Mouse (Mus musculus): ENCODE results near the gene Cpne6. TPM values are rescaled to one million over a fixed set of nuclear protein-coding genes. Genes with fewer than 3 reads are reported as not detected.
A peak's percentile ranks its signal among the peaks of the same experiment; 100 is the strongest.

Cpne6 gene
- total and polyA plus RNA-seq, 3 experiments: not detected

DNA sequence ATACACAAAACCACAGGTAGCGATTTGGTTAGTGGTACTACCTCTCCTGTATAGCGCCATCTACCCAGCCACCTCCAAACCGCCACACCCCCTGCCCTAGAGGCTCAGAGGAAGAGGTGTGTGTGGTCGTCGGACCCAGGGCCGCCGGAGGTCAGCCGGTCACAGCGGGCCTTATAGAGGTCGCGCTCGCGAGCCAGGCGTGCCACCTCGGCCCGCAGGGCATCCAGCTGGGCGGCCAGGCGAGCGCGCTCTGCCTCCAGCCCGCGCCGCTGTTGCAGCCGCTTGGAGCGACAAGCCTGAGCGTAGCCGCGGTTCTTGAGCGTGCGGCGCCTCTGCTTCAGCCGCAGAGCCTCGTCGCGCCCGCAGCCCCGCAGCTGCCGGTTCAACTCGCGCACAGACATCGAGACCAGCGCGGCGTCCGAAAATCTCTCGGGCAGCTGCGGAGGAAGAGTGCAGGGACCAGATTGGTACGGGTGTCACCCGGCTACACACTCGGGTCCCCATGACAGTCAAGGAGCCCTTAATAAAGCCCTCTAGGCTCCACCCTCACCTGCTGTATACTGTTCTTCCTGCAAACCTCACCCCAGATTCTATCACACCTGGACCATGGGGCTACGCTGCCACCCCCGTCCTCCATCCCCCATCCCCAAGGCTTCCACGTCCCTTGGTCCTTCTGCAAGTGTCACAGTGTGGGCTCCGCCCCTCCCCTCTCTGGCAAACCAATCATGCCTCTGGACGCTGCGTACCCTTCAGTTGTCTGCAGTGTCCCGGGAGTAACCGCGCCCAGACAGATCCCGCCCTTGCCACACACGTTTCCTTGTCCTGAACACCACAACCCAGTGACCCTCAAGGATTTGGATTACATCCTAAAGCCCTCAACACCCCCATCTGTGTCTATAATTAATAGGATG, 10.5 kb downstream of the Cpne6 start:
- TF ChIP-seq SMC3 (IDR thresholded peaks at IDR 0.05; ENCODE audit: low read depth, low read length) (no peak), NELFE (IDR thresholded peaks at IDR 0.05; ENCODE audit: low read depth, low read length) (no peak), POLR2A (IDR thresholded peaks at IDR 0.05; ENCODE audit: control insufficient read depth in 1 of 2, insufficient read depth in 1 of 2, low read depth in 1 of 2, low read length in 2 of 2, poor library complexity in 1 of 2) (no peak), TBP (IDR thresholded peaks at IDR 0.05; ENCODE audit: low read depth, low read length) (no peak), BHLHE40 (IDR thresholded peaks at IDR 0.05; ENCODE audit: borderline replicate concordance, low read depth, low read length) (no peak), MXI1 (IDR thresholded peaks at IDR 0.05; ENCODE audit: low read depth, low read length) (no peak), CTCF (IDR thresholded peaks at IDR 0.05 in 2 of 3, conservative IDR thresholded peaks at IDR 0.05 in 1 of 3; ENCODE audit: control insufficient read depth in 1 of 3, insufficient read depth in 1 of 3, low read depth in 2 of 3, low read length in 3 of 3, poor library complexity in 1 of 3, severe bottlenecking in 1 of 3) (no peak), USF1 (IDR thresholded peaks at IDR 0.05; ENCODE audit: low read depth, low read length) (no peak), MAZ (IDR thresholded peaks at IDR 0.05; ENCODE audit: low read depth, low read length) (no peak), ZMIZ1 (IDR thresholded peaks at IDR 0.05; ENCODE audit: low read depth, low read length) (no peak), E2F4 (IDR thresholded peaks at IDR 0.05; ENCODE audit: borderline replicate concordance, low read depth, low read length) (no peak), TAL1 (IDR thresholded peaks at IDR 0.05; ENCODE audit: low read length) (no peak), GATA1 (IDR thresholded peaks at IDR 0.05; ENCODE audit: low read depth, low read length) (no peak), MYB (IDR thresholded peaks at IDR 0.05; ENCODE audit: low read depth, low read length) (no peak), POLR2AphosphoS5 (IDR thresholded peaks at IDR 0.05; ENCODE audit: borderline replicate concordance, low read depth, low read length) (no peak), MAFK (IDR thresholded peaks at IDR 0.05; ENCODE audit: borderline replicate concordance, low read depth, low read length) (no peak), MEF2A (IDR thresholded peaks at IDR 0.05; ENCODE audit: extremely low read depth, insufficient replicate concordance, low read depth, low read length, poor library complexity, severe bottlenecking) (no peak), USF2 (IDR thresholded peaks at IDR 0.05; ENCODE audit: borderline replicate concordance in 1 of 2, insufficient read depth in 1 of 2, low read depth in 1 of 2, low read length in 2 of 2) (no peak), POLR2AphosphoS2 (IDR thresholded peaks at IDR 0.05; ENCODE audit: low read length) (no peak)
- H3K9ac ChIP-seq (ENCODE audit: control insufficient read depth, low read depth, low read length, poor library complexity, severe bottlenecking): no peak overlapping the region
- H3K4me1 ChIP-seq (ENCODE audit: control insufficient read depth in 1 of 2, insufficient read depth in 2 of 2, low read length in 2 of 2): no peaks in the 10 kb centered on the region
- no peak overlapping the region for H3K4me3 ChIP-seq (ENCODE audit: control insufficient read depth in 1 of 2, insufficient read depth in 1 of 2, low read depth in 2 of 2, low read length in 2 of 2)
- H3K79me2 ChIP-seq (ENCODE audit: control insufficient read depth, insufficient read depth, low read length, poor library complexity): no peaks in the 10 kb centered on the region
- H3K27ac ChIP-seq (ENCODE audit: control insufficient read depth, low read depth, low read length): no peak overlapping the region
- H3K27me3 ChIP-seq (ENCODE audit: control insufficient read depth in 1 of 2, insufficient read depth in 2 of 2, low read length in 2 of 2): peaks cover 19 to 20% of the 10 kb centered on the region in 2 experiments
- DNase-seq (ENCODE audit: low read depth, low spot score): no peak
- no peaks in the 10 kb centered on the region for H3K36me3 ChIP-seq (ENCODE audit: control insufficient read depth in 1 of 2, insufficient read depth in 2 of 2, low read length in 2 of 2)
- no peaks in the 10 kb centered on the region for H3K9me3 ChIP-seq (replicated peaks; ENCODE audit: insufficient read depth, low read length)

DNA sequence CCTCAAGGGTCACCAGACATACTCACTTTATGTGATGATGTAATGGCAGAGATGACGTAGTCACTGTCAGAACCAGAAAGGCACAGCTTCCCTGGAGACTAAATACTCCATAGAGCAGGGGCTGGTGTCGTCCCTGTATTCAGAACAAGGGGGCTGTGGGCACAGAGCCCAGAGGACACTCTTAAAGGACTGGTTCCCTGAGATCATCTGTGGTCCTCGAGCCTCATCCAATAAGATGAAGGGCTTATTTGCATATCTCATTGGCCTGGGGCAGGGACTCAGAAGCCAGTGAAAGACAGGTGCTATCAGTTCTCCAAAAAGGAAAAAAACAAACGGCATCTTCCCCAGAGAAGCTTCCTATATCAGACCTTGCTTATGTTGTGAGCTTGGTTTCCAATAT, 13.8 kb downstream of the Cpne6 start:
- Histone ChIP-seq H3K36me3 (ENCODE audit: control insufficient read depth in 1 of 2, insufficient read depth in 2 of 2, low read length in 2 of 2) (no peaks in the 10 kb centered on the region), H3K79me2 (ENCODE audit: control insufficient read depth, insufficient read depth, low read length, poor library complexity) (no peaks in the 10 kb centered on the region), H3K27me3 (ENCODE audit: control insufficient read depth in 1 of 2, insufficient read depth in 2 of 2, low read length in 2 of 2) (peaks cover 12 to 17% of the 10 kb centered on the region in 2 experiments), H3K9ac (ENCODE audit: control insufficient read depth, low read depth, low read length, poor library complexity, severe bottlenecking) (no peak overlapping the region), H3K4me3 (ENCODE audit: control insufficient read depth in 1 of 2, insufficient read depth in 1 of 2, low read depth in 2 of 2, low read length in 2 of 2) (no peak overlapping the region), H3K27ac (ENCODE audit: control insufficient read depth, low read depth, low read length) (no peak overlapping the region), H3K9me3 (replicated peaks; ENCODE audit: insufficient read depth, low read length) (no peaks in the 10 kb centered on the region), H3K4me1 (ENCODE audit: control insufficient read depth in 1 of 2, insufficient read depth in 2 of 2, low read length in 2 of 2) (no peaks in the 10 kb centered on the region)
- peak; percentile 24 for DNase-seq (ENCODE audit: low read depth, low spot score)
- TF ChIP-seq CHD1 (IDR thresholded peaks at IDR 0.05; ENCODE audit: low read depth, low read length) (no peak), POLR2A (IDR thresholded peaks at IDR 0.05; ENCODE audit: control insufficient read depth in 1 of 2, insufficient read depth in 1 of 2, low read depth in 1 of 2, low read length in 2 of 2, poor library complexity in 1 of 2) (no peak), ZC3H11A (IDR thresholded peaks at IDR 0.05; ENCODE audit: low read depth, low read length) (no peak), MAX (IDR thresholded peaks at IDR 0.05; ENCODE audit: low read length) (no peak), BHLHE40 (IDR thresholded peaks at IDR 0.05; ENCODE audit: borderline replicate concordance, low read depth, low read length) (no peak), POLR2AphosphoS5 (IDR thresholded peaks at IDR 0.05; ENCODE audit: borderline replicate concordance, low read depth, low read length) (no peak), ZNF384 (IDR thresholded peaks at IDR 0.05; ENCODE audit: low read depth, low read length) (no peak), ZKSCAN1 (IDR thresholded peaks at IDR 0.05; ENCODE audit: low read depth, low read length) (no peak), EP300 (IDR thresholded peaks at IDR 0.05; ENCODE audit: low read depth in 1 of 2, low read length in 2 of 2) (no peak)
